Mouse (Mus musculus): ENCODE results near the gene Dnaja2.

Dnaja2 gene

DNA sequence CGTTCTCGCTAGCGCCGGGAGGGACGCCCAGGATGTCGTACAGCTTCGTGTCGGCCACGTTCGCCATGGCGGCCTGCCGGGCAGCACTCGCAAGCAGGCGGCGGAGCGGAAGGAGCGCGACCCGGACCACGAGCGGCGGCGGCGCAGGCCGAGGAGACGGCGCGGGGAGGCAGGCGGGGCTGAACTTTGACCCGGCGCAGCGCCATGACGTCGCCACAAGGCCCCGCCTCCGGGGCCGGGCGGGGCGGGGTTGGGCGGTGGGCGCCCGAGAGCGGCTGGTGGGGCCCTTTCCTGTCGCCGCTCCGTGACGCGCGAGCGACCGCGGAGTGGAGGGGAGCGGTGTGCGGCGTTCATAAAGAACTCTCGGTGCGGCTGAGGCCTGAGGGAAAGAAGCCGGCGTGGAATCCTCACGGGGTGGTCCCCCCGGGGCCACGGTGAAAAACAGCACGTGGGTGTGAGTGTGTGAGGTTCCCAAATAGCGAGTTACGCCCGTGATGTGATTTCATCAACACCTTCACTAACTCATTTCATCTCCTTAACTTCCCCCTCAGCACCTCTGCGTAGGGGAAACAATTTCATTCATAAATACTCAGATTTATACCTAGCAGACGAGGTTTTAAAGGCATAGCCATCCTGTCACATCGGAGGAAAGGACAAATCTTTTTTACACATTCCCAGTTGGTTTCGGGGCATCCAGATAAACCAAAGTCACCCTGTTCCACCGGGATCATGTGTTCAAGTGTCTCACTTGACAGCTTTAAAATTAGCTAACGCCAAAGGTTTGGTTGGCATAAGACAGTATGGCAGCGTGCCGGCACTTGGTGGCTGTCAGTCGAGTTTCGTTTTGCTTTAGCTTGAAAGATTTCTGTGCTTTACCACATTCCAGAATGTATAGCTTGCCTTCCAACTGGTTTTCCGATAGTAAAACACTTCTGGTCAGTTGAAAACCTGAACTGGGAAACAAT is at the start of gene Dnaja2:
TSS of gene Dnaja2 (minus strand) at position 164 of the 965 bp plus-strand sequence.
- in situ Hi-C loops (cut with MboI; ENCODE audit: unreplicated experiment in 2 of 2): loop anchor here (10.0 to 25.0 kb wide), 2 partner anchors 1349 to 1357 kb away; no protein-coding TSS in a partner anchor

DNA sequence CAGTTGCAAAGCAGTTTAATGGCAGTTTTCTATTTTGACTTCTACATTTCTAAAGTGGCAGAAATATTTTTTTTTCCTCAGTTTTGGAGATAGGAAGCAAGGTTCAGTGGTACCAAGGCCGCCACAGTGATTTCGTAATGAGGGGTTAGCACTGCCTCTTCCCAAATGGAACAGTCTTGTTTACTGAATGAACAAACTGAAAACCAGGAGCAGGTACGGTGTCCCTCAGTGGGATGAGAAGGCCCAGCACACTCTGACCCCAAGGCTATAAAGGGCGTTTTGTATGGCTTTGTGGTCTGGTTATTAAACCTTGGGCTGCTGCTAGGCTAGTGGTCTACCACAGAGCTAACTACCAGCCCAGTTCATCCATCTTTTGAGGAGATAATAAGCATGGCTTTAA is 49.1 kb upstream of the Dnaja2 start:
- in situ Hi-C loops (cut with MboI; ENCODE audit: unreplicated experiment in 2 of 2): loop anchor here in 1 of 2 experiments (5.0 kb wide), 1 partner anchor 983 kb away; no protein-coding TSS in a partner anchor

DNA sequence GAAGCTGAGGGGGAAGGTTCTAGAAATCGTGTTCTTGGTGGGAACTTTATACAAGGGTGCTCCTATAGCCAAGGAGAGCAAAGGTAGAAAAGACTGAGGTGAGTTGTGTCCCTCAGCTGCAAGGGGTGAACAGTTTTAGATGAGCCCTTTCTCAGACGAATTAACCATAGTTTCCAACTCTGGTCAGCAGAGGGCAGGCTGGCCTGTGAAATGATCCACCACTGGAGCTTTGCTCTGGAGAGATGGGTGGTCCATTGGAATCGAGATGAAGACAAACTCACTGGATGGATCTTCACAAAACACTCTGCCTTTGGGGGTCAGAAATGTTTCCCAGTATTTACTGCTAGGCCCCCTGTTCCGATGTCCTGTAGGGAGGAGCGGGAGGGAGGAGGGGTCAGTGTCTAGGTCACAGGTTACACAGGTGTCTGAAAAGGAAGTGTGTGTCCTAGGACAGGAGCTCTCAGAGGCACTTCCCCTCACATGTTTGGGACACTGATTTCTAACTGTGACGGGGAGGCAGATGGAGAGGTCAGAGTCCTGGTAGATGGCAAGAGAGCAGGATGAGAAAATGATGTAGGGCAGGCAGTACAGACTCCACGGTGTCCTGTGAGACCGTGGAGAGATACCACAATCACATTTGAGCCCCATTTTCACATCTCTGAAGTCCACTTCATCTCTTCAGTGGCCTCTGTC is 48.2 kb upstream of the Dnaja2 start:
- in situ Hi-C loops (cut with MboI; ENCODE audit: unreplicated experiment in 2 of 2): loop anchor here in 1 of 2 experiments (5.0 kb wide), 1 partner anchor 984 kb away; no protein-coding TSS in a partner anchor

DNA sequence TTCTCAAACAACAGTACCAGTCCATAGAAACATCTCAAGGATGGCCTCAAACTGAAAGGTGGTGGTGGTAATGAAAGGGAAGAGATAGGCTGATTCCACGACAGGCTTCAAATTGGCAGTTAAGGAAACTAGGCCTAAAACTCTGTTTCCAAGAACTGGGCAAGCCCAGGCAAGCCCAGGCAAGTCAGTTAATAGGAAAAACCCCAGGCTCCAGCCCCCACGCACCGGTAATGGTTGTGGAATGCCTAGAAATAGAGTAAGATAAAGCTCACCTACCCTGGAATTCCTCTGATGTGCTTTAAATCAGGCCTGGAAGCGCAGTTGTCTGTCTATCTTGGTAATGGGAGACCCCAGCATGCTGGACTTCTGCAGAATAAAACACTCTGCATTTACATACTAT is 47.6 kb upstream of the Dnaja2 start:
- in situ Hi-C loops (cut with MboI; ENCODE audit: unreplicated experiment in 2 of 2): loop anchor here in 1 of 2 experiments (5.0 kb wide), 1 partner anchor 985 kb away; no protein-coding TSS in a partner anchor

DNA sequence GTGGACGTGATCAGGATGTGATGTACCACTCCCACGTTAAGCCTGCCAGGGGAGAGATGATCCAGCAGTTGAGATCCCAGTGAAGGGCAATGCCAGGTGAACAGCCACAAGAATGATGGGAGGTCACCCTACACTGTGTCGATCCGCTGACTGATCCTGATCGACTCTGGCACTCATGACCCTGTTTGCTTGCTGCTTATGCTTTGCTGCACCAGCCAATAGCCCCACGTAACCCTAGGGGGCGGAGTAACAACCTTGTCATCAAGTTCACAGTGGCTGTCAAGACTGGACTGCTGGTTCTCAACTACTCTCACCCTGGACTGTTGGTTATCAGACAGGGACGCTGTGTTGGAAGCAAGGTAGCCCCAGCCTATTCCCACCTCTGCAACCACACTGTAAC is 46.6 kb upstream of the Dnaja2 start:
- in situ Hi-C loops (cut with MboI; ENCODE audit: unreplicated experiment in 2 of 2): loop anchor here in 1 of 2 experiments (5.0 kb wide), 1 partner anchor 986 kb away; no protein-coding TSS in a partner anchor

DNA sequence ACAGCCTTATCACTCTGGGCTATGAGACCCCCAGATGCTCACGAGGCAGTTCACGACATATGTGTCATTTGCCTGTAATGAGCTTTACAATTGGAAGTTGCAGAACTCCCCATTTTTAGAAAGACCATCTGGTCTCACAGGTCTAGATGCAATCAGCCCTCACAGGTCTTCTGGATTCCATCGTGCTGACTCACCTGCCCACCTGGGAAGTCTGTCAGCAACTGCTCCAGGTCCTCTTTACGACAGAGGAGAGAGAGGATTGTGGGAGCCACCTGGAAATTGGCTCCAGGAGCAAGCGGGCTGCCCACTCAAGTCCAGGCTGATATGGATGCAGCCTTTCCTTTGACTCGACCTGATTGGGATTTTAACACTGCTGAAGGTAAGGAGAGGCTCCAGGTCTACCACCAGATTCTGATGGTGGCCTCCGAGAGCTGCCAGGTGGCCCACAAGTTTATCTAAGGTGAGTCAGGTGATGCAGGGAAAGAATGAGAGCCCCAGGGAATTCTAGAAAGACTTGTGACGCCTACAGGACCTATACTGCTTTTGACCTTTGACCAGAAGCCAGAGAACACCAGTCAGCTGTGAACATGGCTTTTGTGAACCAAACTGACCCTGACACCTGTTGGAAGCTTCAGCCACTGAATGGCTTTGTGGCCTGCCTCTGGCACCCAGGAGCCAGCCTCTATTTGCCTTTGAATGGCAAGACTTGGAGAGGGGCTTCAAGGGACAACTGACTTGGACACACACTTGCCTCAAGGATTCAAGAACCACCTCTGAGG is 42.5 kb upstream of the Dnaja2 start:
- in situ Hi-C loops (cut with MboI; ENCODE audit: unreplicated experiment in 2 of 2): no loop called here

DNA sequence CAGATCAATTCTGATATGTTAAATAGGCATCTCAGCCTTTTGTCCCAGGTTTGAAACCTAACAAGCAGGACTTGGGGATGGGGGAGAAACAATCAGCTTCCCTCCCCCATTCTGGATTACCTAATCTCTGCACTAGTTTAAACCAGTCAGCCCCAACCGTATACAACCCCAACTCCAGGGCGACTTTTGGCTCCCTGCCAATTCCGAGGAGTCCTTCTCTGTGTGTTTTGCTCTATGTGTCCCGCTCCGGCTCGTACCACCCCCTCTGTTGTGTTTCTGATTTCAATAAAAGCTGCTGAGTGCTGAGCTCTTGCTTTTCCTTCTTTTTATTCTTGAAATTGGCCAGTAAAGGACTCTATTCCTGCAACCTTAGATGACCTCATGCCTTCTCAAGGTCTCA is 40.2 kb upstream of the Dnaja2 start:
- in situ Hi-C loops (cut with MboI; ENCODE audit: unreplicated experiment in 2 of 2): no loop called here

DNA sequence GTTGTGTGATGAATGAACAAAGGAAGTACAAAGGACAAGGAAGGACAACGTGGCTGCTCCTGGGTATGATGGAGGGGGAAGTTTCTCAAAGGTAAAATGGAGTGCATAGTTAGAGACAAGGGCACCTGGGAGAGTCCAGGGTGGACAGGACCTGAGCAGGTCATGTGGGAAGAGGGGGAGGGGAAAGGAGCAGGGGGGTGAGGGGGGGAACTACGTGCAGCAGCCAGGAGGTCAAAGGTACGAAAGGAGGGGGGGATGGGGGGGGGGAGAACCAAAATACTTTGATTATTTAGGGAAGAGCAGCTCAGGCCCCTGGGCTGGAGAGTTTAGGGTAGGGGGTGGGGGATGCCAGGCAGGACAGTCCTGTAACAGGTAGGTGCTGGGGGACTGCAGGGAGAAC is 39.8 kb upstream of the Dnaja2 start:
- in situ Hi-C loops (cut with MboI; ENCODE audit: unreplicated experiment in 2 of 2): no loop called here

DNA sequence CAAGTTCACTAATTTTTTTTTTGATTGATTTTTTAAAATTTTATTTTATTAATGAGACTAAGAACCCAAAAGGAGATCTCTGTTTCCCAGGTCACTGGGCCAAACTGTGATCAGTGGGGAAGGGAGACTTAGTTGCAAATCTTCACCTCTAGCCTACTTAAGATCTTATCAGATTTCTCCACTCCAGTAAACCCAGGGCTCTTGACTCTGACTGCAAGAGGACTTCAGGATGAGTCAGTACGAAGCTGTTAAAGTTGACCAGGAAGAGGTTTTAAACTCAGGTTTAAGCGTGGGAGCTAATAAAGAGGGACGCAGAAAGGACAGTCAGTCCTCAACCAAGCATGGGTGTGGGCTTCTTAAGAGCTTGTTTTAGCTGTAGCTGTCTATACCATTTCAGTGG is 38.2 kb upstream of the Dnaja2 start:
- in situ Hi-C loops (cut with MboI; ENCODE audit: unreplicated experiment in 2 of 2): no loop called here

DNA sequence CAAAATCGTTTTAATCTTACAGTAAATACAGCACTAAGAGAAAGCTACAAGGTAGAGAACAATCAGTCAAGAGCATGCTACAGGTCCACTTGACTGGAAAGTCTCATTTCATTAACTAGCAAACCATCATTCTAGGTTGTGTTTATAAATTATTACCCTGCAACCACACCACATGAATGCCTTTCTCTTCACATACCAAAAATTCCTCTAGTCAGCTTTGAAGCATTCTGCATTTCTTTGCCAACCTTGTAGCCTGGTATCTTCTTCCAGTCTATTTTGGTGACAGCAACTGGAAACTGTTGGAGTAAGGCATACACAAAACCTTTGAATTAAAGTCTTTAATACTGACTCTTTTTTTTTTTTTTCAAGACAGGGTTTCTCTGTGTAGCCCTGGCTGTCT is 36.4 kb upstream of the Dnaja2 start:
- in situ Hi-C loops (cut with MboI; ENCODE audit: unreplicated experiment in 2 of 2): no loop called here

DNA sequence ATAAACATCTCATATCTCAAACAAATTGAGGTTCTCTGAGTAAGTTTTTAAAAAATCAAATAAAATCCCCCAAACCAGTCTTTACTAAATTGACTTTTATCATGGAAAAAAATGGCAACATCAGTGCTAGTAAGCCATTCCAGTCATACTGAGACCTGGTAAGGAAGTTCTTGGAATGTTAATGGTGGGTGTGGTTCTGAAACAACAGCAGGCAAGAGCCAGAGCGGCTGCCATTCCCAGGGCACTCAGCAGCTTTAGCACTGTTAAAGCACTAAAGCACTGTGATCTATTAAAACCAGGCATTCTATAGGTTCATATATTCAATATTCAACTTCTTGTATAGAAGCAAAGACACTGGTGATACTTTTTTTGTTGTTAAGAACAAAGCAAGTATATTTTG is 35.1 kb upstream of the Dnaja2 start:
- in situ Hi-C loops (cut with MboI; ENCODE audit: unreplicated experiment in 2 of 2): no loop called here

DNA sequence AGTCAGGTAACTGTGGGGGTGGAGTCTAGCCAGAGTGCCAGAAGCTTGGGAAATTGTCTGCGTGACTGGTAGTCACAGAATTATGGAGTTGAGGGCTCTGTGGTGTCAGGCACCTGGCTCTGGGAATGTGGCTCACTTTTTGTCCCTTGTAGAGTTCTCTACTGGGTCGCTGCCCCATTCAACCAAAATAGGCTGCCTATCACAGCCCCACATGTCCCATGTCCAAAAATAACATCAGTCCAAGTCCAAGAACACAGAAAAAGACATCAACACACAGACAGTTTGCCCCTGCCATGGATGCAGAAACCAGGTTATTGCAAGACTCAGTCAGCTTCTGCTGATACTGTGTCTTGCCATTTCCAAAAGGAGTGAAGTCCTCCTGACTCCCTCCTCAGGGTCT is 33.5 kb upstream of the Dnaja2 start:
- in situ Hi-C loops (cut with MboI; ENCODE audit: unreplicated experiment in 2 of 2): no loop called here

DNA sequence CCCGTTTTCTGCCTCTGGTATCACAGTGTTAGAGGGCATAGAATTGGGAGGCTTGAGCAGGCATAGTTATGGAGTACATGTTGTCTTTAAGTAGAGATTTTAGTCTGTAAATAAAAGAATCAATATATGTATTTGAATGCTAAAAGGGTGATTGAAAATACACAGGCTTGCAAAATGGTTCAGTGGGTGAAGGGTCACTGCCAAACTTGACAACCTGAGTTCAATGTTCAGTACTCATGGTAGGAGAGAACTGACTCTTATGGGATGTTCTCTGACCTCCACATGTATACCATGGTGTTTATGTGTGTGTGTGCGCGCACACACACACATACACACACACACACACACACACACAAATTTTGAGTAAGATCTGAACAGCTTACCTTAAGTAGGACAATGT is 22.5 kb upstream of the Dnaja2 start:
- in situ Hi-C loops (cut with MboI; ENCODE audit: unreplicated experiment in 2 of 2): no loop called here

DNA sequence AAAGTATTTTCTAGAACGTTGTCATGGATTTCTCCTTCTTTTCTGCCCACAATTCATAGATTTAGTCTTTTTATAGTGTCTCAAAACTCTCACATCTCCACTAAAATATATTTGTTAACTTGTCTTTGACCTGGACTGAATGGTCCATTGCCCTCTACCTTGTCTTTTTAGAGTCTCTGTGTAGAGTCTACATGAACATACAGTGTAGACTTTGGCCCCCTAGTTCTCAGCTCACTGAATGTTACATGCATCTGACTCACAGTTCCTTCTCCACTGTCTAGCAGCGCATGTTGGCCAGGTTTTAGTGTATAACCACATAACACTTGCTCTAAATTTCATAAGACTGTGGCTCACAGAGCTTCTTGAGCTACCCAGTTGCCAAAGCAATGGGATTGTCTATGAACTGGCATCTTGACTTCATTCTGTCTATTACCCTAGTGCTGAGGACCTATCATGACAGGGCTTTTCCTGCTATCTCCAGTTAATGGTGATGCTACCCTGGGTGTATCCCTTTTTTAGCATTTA is 18.9 kb upstream of the Dnaja2 start:
- in situ Hi-C loops (cut with MboI; ENCODE audit: unreplicated experiment in 2 of 2): loop anchor here in 1 of 2 experiments (25.0 kb wide), 1 partner anchor 1338 kb away; no protein-coding TSS in a partner anchor

DNA sequence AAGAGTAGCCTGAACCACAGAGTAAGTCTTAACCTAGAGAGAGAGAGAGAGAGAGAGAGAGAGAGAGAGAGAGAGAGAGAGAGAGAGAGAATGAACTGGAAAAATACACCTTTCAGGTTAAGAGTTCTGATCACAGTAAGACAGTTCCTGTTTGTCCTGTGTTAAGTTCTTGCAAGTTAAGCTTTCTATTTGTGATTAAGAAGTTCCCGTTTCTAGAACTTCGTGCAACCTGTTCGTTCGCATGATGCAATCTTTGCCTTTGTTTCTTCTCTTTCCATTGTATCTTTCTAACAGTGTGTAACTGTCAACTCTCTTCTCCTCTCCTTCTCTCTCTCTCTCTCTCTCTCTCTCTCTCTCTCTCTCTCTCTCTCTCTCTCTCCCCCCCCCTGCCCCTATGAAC is 15.3 kb upstream of the Dnaja2 start:
- in situ Hi-C loops (cut with MboI; ENCODE audit: unreplicated experiment in 2 of 2): loop anchor here in 1 of 2 experiments (25.0 kb wide), 1 partner anchor 1342 kb away; no protein-coding TSS in a partner anchor

DNA sequence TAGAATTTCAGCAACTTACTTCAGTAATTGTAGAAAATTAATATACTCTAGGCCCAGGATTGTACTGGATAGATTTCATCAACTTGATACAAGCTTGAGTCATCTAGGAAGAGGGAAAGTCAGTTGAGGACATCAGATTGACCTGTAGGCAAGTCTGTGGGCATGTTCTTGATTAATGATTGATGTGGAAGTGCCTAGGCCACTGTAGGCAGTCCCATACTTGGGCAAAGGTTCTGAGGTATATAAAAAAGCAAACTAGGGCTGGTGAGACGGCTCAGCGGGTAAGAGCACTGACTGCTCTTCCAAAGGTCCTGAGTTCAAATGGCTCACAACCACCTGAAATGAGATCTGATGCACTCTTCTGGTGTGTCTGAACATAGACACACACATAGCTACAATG is 12.7 kb upstream of the Dnaja2 start:
- in situ Hi-C loops (cut with MboI; ENCODE audit: unreplicated experiment in 2 of 2): loop anchor here in 1 of 2 experiments (25.0 kb wide), 1 partner anchor 1344 kb away; no protein-coding TSS in a partner anchor

DNA sequence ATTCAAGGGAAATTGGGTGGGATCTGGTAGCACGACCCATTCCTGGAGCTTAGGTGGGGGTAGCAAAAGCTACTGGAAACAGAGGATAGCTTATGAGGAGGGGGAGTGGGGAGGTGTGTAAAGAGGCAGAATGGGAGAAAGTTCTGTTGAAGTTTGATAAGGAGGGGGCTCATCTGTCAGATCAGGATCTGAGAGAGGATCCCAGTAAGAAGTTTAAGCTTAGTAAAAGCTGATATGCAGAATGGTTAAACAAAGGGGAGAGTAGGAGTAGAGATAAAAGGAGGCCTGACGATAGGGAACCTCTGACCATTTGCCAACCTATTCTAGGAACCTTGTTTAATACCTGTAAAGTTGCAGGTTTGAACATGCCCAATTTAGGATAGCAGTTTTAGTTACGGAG is 10.0 kb upstream of the Dnaja2 start:
- in situ Hi-C loops (cut with MboI; ENCODE audit: unreplicated experiment in 2 of 2): loop anchor here in 1 of 2 experiments (25.0 kb wide), 1 partner anchor 1347 kb away; no protein-coding TSS in a partner anchor

DNA sequence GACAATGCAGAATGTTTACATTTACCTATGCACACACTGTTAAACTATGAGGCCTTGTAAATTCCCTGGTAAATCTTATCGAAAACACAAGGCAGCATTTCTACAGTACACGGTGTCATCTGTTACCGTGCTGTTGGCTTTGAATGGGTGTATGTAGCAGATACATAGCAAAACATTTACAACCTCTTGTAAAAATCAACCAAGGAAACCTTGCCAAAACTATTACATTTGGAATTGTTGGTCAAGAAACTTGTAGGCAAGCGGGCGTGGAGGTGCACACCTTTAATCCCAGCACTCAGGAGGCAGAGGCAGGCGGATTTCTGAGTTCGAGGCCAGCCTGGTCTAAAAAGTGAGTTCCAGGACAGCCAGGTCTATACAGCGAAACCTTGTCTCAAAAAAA is 8.2 kb upstream of the Dnaja2 start:
- in situ Hi-C loops (cut with MboI; ENCODE audit: unreplicated experiment in 2 of 2): loop anchor here in 1 of 2 experiments (25.0 kb wide), 1 partner anchor 1349 kb away; no protein-coding TSS in a partner anchor

DNA sequence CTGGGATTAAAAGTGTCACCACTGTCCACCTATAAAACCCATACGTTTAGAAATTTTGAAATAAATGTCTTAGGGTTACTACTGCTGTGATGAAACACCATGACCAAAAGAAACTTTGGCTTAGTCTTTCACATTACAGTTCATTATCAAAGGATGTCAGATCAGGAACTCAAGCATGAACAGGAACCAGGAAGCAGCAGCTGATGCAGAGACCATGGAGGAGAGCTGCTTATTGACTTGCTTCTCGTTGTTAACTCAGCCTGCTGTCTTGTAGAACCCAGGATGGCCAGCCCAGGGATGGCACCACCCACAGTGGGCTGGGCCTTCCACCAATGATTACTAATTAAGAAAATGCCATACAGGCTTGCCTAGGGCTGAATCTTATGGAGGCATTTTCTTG is 4.8 kb upstream of the Dnaja2 start:
- in situ Hi-C loops (cut with MboI; ENCODE audit: unreplicated experiment in 2 of 2): loop anchor here (10.0 to 25.0 kb wide), 2 partner anchors 1345 to 1352 kb away; no protein-coding TSS in a partner anchor

DNA sequence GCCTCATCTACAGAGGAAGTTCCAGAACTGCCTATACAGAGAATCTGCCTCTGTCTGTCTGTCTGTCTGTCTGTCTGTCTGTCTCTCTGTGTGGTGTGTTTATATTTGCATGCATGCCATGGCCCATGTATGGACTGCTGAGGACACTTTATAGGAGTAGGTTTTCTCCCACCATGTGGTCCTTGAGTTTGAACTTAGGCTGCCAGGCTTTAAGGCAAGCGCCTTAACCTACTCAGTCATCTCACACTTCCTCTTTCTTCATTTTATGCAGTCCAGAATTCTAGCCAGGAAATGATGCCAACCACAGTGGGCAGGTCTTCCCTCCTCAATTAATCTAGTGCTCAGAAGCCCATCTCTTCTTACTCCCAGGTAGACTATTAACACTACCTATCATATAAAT is 4.1 kb upstream of the Dnaja2 start:
- in situ Hi-C loops (cut with MboI; ENCODE audit: unreplicated experiment in 2 of 2): loop anchor here (10.0 to 25.0 kb wide), 2 partner anchors 1346 to 1353 kb away; no protein-coding TSS in a partner anchor
